Mouse (Mus musculus) thymus, postnatal 4 days (tissue): ENCODE measurements around the gene Hmgb4.

Experiments
- DNase-seq: peaks from one replicate; pipeline ENCODE4 v3.0.0; 2021

Hmgb4 gene

DNA sequence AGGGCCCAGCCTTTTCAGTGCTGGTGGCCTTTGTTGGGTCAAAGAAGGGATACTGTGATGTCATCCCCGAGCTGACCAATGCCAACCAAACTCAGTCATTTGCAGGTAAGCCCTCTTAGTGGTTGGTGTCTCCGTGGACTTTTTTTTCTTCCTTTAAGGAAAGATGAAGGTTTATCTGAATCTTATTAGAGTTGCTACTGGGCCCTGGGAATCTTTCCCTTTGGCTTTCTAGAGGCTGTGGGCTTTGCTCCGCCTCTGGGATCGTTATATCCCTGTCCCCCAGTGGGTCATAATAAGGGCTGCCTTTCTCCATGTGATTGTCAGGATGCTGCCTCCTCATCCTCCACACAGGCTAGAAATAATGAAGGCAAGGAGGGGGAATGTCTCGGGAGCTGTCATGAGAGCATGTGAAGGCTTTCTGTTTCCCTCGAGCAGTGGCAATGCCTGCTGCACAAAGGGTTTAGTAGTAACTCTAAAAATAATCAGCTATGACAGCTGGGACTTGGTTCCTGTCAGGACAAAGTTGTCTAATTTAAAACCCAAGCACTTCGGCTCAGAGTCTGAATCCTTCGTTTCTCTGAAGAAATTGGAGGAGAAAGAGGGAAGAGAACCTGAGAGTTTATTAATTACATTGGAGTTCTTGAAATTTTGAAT is at the start of gene Hmgb4:
Gene Hmgb4 (minus strand): TSS at position 51 of the 654 bp plus-strand sequence.
- no peak for DNase-seq

DNA sequence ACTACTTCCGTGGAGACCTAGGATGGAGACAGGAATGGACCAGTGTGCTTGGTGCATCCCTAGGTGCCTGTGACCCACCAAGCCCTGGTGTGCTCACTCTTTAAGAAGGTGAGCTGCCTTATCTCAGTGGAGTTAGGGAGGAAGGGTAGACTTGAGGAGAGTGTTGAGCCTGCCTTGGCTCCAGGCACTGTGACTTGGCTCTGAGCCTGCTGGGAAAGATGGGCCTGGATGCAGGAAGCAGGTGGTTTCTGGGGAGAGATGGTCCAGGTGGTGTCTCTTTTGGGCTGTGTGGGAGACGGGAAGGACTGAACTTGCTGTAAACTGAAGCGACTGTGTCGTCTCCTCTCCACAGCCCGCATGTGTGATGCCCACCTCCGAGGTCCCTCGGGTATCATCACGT is 45.3 kb upstream of the Hmgb4 start:
- DNase-seq: no peak

DNA sequence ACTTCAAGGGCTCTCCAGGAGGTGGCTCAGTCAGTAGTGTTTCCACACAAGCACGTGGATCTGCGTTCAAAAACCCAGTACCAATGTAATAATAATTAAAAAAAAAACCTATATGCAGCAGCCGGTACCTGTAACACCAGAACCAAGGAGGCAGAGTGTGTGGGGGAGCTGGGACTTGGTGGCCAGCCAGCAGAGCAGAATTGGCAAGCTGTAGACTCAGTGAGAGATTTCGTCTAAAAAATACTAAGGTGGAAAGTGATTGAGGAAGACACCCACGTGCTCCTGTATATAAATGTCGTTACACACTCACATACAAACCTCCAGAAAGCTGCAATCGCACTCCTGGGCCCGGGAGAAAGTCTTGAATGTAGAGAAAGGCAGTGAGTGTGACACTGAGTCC is 43.3 kb upstream of the Hmgb4 start:
- DNase-seq: no peak

DNA sequence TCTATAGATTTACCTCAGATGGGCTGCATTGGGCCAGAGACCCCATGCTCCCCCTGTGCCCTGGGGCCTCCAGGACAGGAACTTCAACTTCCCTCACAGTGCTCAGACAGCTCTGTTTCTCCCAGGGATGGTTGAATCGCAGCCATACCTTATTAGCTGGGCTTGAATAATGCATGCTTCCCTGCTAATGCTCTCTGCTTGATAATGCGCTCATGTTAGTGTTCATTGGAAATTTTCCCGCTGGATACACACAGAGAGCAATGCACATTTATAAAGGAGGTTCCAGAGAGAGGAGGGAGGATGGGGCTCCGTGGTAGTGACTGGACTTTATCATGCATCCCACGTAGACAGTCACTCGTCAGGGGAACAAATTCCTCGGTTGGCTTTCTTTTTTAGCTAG is 27.3 kb upstream of the Hmgb4 start:
- no peak for DNase-seq

DNA sequence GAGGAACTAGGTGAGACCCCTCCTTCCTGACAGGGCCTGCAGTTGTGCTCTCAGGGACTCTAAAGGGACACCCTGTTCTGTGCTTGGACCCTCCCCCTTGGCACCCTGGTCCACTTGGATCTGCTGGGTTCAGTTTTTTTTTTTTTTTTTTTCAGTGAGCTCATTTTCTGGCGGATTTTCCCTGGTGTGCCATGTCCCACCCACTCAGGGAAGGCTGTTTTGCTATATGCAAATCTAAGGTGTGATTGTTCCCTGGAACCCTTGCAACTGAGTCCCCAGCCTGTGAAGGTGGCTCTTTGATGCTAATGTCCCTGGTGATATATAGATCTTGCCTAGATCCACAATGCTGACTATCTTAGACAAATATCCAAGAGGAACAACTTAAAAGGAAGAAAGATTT is 24.3 kb upstream of the Hmgb4 start:
- no peak for DNase-seq

DNA sequence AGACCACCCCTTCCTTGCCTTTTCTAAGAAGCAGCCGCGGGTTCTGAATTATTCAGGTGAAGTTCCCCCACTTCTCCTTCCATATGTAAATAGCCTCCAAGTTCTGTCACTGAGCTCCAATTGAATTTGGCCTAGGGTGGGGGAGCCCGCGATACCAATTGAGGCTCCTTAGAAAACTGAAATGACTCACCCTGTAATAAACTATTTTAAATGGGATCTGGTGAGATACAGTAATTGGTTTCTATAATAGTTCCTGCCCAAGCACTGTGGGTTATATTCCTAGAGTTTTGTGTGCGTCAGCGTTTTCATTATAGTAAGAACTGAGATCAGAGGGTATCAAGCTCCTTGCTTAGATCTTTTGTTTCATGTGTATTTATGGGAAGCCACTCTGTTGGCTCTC is 14.8 kb upstream of the Hmgb4 start:
- DNase-seq: no peak

DNA sequence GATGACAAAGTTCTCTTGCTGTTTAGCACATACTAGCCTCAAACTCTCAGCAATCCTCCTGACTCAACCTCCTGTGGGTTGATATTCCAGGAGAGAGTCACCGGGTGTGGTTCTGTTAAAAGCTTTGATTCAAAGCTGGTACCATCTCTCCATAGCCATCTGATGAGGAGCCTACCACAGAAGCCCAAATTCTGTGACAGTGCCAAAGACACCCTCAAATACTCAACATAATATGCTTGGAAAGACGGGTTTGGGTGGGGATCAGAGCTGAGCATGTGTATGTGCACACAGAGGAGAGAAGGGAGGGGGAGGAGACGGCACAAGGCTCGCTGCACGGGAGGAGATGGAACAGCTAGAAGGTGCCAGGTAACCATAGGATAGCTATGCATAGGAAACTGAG is 14.4 kb upstream of the Hmgb4 start:
- no peak for DNase-seq

DNA sequence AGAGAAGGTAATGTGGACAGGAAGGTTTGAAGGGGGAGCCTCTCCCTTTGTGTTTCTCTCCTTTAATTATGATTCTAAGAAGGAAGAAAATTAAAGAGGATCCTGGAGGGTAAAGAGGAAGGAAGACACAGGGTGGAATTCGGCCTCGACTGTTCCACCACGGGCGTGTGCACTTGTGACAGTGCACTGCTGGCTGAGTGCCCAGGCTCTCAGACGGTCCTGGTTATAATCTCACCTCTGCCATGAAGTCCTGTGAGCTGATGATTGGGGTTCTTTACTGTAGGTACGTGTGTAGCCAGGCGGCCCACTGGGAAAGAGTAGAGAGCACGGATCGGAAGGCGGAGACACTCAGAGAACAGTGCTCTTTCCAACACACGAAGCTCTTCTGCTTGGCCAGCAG is 12.4 kb upstream of the Hmgb4 start:
- no peak for DNase-seq

DNA sequence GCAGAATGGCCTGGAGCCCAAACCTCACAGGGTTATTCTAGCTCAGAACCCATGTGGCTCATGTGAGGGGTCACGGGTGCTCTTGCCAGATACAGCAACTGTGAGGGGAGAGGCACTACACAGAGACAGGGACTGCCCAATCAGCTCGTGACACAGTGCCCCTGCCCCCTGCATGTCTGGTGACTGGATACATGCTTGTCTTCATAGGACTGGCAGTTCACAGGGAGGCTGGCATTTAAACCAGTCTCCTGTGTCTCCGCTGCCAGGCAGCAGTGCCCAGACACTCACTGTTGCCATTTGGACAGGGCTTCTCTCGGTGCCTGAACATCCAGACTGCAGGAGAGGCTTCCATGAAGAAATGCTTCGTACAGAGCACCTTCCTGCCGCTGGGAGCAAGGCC is 11.7 kb upstream of the Hmgb4 start:
- no peak for DNase-seq

DNA sequence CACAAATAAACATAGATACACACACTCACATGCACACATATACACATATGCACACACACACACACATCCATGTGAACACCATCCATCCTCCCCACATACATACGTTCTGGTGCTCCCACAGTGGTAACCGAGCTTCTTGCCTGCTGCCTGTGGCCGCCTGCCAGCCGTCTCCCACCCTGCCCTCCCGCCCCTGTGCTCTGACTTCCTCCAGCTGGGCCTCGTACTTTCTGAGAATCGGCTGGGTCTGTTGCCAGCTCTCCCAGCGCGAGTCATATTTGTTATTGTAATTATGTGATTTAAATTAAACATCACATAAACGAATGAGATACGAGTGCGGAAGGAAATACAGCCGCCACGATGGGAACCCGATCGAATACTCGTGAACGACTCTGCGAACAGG is 10.2 kb upstream of the Hmgb4 start:
- DNase-seq: no peak

DNA sequence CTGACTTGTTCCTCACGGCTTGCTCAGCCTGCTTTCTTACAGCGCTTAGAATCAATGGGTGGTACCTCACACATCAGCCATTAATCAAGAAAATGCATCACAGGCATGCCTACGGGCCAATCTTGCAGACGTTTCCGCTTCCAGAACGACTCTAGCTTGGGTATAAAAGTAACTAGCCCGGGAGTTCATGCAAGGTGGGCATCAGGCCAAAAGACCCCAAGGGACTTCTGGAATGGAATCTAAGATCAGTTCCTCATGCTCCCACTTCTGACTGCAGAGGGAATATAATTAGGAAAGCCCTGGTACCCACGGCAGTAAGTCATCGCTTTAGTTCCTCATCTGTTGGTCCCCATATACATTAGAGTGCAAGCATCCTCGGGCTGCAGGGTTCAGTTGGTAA is 9.4 kb upstream of the Hmgb4 start:
- DNase-seq: no peak

DNA sequence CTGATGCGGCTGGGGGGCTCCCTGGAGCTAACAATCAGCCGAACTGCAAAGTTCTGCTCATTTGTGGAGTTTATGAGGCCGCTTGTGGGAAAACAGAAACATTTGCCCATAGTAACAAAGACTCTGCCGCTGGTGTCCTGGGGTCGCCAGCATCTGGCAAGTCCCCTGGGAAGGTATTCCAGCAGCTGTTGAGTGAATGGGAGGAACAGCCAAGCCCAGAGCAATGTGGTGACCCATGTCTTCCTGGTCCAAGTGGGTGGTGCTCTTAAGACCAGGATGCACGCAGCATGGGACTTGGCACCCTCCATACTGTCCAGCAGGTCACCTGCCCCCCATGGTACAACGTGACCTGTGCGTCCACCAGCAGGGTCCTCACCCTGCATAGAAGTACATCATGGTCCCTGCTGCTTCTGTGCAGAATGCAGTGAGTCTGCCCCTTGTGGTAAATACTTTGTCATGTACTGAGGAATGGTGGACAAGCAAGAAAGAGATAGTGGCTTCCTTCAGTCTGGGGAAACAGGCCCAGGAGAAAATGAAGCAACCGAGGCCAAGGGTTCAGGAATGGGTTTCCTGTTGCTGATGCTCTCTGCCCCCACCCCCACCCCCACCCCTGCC is 8.6 kb upstream of the Hmgb4 start:
- DNase-seq: no peak

DNA sequence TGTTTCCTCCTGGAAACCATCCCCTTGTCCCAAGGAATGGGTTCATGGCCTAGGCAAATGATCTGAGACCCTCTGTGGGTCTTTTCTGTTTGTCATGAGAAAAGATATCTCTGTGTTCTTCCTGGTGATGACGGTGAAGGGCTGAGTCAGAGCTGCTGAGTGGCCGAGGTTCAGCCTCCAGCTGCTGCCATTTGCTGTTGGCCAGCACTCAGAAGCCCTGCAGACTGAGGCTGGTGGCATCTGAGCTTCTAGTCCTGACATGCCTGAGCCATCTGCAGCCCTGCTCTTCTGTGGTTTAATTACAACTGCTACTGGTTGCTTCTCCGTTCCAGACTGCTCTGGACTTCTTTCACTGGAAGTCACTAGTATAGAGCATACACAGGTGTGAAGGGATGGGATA is 4.6 kb upstream of the Hmgb4 start:
- DNase-seq: no peak

DNA sequence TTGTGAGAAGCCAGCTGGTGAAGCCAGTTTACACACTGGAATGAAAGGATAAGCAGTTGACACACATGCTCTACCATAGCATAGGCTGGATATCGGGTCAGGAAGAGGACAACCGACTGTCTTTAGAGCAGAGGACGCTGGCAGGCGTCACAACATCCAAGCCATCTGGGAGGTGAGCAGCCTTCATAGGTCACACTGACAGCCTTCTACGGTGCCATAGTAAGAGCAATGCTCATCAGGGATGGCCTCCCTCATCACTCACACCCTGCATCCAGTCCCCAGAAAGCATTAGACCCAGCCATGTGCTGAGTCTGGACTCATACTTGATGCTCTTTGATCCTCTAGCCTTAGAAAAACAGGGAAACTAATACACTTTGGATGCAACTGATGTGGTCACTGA is 3.7 kb upstream of the Hmgb4 start:
- no peak for DNase-seq

DNA sequence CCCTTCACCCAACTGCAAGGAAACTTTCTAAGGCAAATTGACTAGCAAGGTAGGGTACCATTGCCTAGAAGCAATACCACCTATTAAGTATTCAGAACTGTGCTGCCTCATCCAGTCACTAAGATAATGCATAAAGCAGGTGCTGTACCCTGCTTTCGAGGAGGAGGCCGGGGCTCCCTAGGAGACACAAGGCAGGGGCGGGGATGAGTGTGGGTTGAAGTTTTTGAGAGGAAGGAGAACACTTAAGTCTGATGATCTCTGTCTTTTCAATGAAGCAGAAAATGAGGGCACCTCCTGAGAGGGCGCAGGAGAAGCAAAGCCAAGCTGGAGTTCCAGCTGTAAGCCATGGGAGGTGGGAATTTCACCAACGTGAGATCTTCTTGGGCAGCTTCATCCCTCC is 1.5 kb downstream of the Hmgb4 start:
- DNase-seq: no peak

DNA sequence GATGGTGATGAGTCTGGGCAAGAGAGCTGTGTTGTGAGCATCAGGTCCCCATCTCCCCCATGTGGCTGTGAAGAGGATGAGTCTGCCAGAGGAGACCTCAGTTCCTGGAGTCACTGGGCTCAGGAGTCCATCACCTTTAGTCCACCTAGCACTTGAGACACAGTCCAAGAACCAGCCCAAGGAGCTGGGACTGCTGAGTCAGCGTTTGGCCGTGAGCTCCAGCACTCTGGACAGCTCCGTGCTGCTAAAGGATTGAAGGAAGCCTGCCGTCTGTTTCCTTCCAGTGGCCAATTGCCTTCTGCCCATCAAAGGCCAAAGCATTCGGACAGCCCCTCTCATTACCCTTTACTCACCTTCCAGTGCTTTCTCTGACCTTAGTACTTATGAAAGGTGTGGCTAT is 12.1 kb downstream of the Hmgb4 start:
- peak; percentile 12 for DNase-seq

DNA sequence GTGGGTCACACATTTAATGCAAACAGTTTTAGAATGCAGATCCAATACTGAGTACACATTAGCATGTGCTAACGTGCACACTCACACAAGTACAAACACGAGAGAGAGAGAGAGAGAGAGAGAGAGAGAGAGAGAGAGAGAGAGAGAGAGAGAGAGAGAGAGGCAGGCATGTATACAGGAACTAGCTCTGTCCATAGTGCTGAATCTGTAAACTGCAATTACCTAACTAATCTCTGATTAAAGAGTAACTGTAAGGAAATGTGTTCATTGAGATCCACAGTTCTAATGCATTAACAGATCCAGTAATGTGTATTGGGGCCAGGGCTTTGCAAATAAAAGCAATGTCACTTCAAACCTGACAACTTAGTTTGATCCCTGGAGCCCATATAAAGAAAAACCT is 15.6 kb downstream of the Hmgb4 start:
- DNase-seq: no peak

DNA sequence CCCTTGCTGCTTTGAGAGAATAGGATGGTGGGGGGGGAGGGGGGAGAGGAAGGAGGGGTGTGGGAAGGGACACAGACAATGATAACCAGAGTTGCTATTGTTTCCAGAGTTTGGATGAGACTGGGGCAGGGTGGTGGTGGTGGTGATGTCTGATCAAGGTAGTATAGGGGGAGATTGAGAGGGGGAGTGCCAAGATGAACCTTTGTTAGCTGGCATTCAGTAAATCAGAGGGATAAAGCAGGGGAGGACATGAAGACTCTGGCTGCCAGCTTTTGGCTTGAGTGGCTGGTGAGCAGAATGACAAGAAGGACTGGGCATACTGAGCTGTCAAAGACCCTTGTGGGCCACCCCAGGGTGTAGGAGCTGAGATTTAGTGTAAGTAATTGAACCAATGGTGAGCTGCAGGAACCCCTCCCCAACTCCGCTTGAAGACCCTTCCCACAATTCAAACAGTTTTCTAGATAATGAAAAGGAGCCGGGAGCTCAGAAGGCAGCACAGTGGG is 18.9 kb downstream of the Hmgb4 start:
- DNase-seq: no peak

DNA sequence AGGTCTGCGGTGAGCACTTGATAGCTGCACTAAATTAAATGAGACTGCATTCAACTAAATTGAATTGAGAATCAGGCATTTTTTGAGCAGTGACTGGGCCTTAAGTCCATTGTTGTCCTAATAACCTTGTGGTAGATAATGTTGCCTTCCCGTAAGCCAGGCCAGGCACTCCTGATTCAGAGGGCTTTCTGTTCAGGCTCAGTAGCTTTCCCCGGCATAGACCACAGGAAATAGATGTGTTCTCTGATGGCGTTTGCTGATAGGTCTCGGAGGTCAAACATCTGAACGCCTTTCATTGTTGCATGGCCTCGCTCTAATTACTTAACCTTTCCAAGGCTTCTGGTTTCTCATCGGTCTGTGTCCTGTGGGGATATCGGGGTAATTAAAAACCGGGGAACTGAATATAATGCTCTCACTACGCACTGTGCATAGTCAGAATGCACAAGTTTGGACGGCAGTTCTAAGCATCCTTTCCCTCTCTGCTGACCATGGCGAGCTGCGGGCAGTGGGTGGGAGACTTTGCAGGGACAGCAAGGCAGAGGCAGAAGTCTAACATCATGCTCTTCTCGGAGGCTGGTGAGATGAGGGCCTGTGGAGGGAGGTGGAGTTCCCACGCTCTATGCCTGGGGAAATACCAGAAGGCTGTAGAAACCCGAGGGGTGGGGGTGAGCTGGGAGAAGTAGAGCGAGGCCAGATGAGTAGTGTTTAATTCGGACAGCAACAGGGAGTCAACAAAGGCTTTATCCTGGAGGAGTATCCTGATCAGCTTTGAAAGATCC is 19.5 kb downstream of the Hmgb4 start:
- DNase-seq: no peak

DNA sequence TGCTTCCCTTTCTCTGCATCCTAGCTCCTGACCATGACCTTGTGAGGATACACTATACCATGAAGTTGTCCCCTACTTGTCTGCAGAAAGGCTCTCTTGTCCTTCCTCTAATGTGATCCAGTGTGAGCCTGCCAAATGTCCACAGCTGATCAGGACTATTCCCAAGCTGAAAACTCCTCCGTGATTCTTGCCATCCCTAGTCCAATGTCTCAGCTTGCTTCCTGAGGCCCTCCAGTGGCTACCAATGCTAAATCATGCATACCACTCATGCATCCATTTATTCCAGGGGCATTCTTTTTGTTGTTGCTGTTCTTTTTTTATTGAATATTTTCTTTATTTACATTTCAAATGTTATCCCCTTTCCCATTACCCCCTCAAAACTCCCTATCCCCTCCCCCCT is 21.6 kb downstream of the Hmgb4 start:
- DNase-seq: no peak

DNA sequence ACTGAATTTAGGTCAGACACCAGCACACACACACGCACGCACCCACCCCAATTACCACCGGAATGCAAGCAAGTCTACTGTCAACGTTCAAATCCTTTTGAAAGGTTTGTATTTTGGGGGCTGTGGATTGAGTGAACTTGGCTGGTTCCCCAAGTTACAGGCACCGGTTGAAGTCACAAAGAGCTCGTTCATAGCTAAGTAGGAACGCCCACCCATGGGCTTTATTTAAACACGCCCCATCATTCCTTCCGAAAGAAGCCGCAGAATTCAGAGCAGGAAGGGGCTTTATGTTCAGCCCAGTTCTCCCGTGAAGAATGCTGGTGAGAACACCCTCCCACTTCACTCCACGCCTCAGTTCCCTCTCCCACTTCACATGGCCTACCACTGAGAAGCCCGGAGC is 27.3 kb downstream of the Hmgb4 start:
- DNase-seq: no peak

DNA sequence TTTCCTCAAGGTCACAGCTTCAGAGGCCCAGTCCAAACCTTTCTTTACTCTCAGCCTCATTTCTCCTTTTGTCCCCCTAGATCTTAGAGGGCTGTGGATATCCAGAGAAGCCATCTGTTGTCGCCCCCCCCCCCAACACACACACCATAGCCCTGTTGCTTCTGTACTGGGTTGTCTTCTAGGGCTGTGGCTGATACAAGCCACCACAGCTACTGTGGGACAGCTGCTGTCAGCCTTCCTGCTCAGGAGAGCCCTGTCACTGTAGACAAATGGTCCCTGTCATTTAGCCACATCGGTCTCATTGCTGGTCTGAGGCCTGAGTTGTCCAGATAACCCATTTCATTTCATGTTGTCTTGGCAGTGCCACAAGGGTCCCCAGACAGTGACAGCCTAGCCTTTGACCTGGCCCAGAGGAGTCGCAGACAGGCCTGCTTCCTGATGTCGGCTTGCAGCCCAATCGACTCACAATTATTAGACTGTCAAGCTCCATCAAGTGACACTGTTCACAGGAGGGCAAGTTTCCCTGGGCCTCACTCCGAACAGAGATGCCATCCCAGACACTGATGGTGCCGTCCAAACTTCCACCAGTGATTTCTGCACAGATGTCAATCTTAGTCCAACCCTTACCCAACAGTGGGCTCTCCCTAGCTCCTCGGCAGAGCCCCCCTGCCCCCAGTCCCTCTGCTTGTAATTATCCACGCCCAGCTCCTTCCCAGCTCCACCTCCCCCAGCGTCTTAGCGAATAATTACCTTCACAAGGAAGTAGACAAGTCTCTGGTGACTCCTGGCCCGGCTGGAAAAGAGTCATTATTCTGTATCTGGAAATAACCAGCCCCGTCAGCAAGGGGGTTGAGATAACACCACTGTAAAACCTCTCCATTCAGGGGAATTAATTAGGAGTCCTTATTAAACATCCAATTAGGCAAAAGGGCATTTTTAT is 33.1 kb downstream of the Hmgb4 start:
- DNase-seq: no peak

DNA sequence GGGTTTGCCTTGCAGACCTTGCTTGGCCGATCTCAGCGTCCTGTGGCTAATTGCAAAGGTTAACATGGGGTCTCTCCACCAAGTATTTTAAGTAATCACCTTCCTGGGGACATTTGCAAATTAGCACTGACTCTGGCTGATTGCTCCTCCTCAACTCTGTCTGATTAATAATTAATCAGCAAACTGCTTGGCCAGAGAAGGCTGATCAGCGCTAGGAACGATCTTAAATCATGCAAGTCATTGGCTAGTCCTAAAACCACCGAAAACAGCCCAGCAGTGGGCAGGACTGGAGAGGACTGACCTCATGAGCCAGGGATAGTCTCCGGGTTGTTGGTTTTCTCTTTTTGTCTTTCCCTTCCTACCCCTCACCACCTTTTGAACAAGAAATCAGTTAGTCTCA is 36.3 kb downstream of the Hmgb4 start:
- DNase-seq: no peak
